Mouse (Mus musculus) myocyte (in vitro differentiated cells): ENCODE data around the gene Akr1c12. TPM values are rescaled to one million over a fixed set of nuclear protein-coding genes. Genes with fewer than 3 reads are reported as not detected.

ENCODE experiments used
- H3K27me3 ChIP-seq: one replicate; pipeline ENCODE4 v1.6.1; 2011; ENCODE audit not compliant: control insufficient read depth, insufficient read depth, insufficient read length
- H3K36me3 ChIP-seq: one replicate; pipeline ENCODE4 v1.6.1; 2011; ENCODE audit not compliant: control insufficient read depth, insufficient read depth
- H3K4me2 ChIP-seq: one replicate; pipeline ENCODE4 v1.6.1; 2011; ENCODE audit warnings: low read depth, control low read depth
- H3K4me3 ChIP-seq: one replicate; pipeline ENCODE4 v1.5.1; 2011; ENCODE audit warnings: mild to moderate bottlenecking, control low read depth, moderate library complexity
- H3K79me2 ChIP-seq: one replicate; pipeline ENCODE4 v1.6.1; 2011; ENCODE audit not compliant: control insufficient read depth, insufficient read depth
- H3ac ChIP-seq: one replicate; pipeline ENCODE4 v1.6.1; 2011; ENCODE audit not compliant: control insufficient read depth, insufficient read length
- CEBPB ChIP-seq: IDR thresholded peaks from 2 replicates; pipeline ENCODE4 v1.6.1; 2011; ENCODE audit warnings: mild to moderate bottlenecking, moderate library complexity; ENCODE audit not compliant: poor library complexity, insufficient read depth, severe bottlenecking
- E2F4 ChIP-seq: IDR thresholded peaks from one replicate; pipeline ENCODE4 v1.6.1; 2011; ENCODE audit warnings: mild to moderate bottlenecking, control low read depth, moderate library complexity; ENCODE audit not compliant: insufficient read depth
- MAX ChIP-seq: IDR thresholded peaks from one replicate; pipeline ENCODE4 v1.6.1; 2011; ENCODE audit warnings: low read depth, mild to moderate bottlenecking, control low read depth
- MYOD1 ChIP-seq, 3 experiments: IDR thresholded peaks; one replicate each; pipeline ENCODE4 v1.6.1; 2011; ENCODE audit warnings: control low read depth in 2 of 3, low read depth in 2 of 3, mild to moderate bottlenecking in 2 of 3, moderate library complexity in 1 of 3; ENCODE audit not compliant: insufficient read length in 2 of 3, control insufficient read depth in 1 of 3
- MYOG ChIP-seq, 3 experiments: IDR thresholded peaks; one replicate each; pipeline ENCODE4 v1.6.1; 2011; ENCODE audit warnings: control low read depth in 2 of 3, low read depth in 2 of 3, mild to moderate bottlenecking in 2 of 3; ENCODE audit not compliant: insufficient read length in 2 of 3, control insufficient read depth in 1 of 3, insufficient read depth in 1 of 3
- POLR2A ChIP-seq: IDR thresholded peaks from one replicate; pipeline ENCODE4 v1.6.1; 2011; ENCODE audit warnings: low read depth, mild to moderate bottlenecking, control low read depth, moderate library complexity; ENCODE audit not compliant: insufficient read length
- POLR2AphosphoS2 ChIP-seq: IDR thresholded peaks from one replicate; pipeline ENCODE4 v1.6.1; 2011; ENCODE audit warnings: low read depth, control low read depth; ENCODE audit not compliant: insufficient read length
- REST ChIP-seq: IDR thresholded peaks from one replicate; pipeline ENCODE4 v1.6.1; 2011; ENCODE audit warnings: mild to moderate bottlenecking, control low read depth, moderate library complexity; ENCODE audit not compliant: insufficient read depth, insufficient read length
- SRF ChIP-seq: IDR thresholded peaks from one replicate; pipeline ENCODE4 v1.6.1; 2011; ENCODE audit warnings: low read depth; ENCODE audit not compliant: control insufficient read depth, insufficient read length
- TCF12 ChIP-seq: IDR thresholded peaks from one replicate; pipeline ENCODE4 v1.6.1; 2011; ENCODE audit warnings: mild to moderate bottlenecking, control low read depth; ENCODE audit not compliant: poor library complexity, insufficient read depth, severe bottlenecking
- TCF3 ChIP-seq: IDR thresholded peaks from one replicate; pipeline ENCODE4 v1.6.1; 2011; ENCODE audit warnings: low read depth, control low read depth; ENCODE audit not compliant: insufficient read length
- USF1 ChIP-seq: IDR thresholded peaks from one replicate; pipeline ENCODE4 v1.6.1; 2011; ENCODE audit warnings: low read depth, mild to moderate bottlenecking, control low read depth, moderate library complexity
- polyA plus RNA-seq: library from polyadenylated mRNA; unstranded; fragments of >200 nt; fragmentation: generic; extraction: Trizol; gene quantifications from one replicate; pipeline ENCODE4 v1.2.1, GENCODE M21; 2012; ENCODE audit warnings: missing spikeins

Akr1c12 gene
- 2.1 TPM for polyA plus RNA-seq

GRCm38 (mm10) chr13:4279284-4279683 lies at the start of gene Akr1c12:
Gene Akr1c12, minus strand, starts transcription at chr13:4279433.
- Histone ChIP-seq H3K79me2 (no peaks in the 10 kb centered on the region), H3K4me2 (peak within 1 kb of the TSS; percentile 9), H3K4me3 (no peak within 1 kb of the TSS)

GRCm38 (mm10) chr13:4318773-4319172 lies 39.5 kb upstream of the Akr1c12 start:
- no peak for TF ChIP-seq TCF3
- no peak for TF ChIP-seq USF1
- no peak for TF ChIP-seq CEBPB
- TF ChIP-seq MAX: no peak
- no peak for TF ChIP-seq REST
- no peak for TF ChIP-seq SRF
- TF ChIP-seq E2F4: no peak
- TF ChIP-seq MYOG (IDR thresholded peaks at IDR 0.05; ENCODE audit: control insufficient read depth in 1 of 3, insufficient read depth in 1 of 3, insufficient read length in 2 of 3, low read depth in 2 of 3): no peak
- no peak for TF ChIP-seq POLR2AphosphoS2
- no peak for TF ChIP-seq TCF12
- no peak for TF ChIP-seq MYOD1 (IDR thresholded peaks at IDR 0.05; ENCODE audit: control insufficient read depth in 1 of 3, insufficient read length in 2 of 3, low read depth in 2 of 3)
- TF ChIP-seq POLR2A: no peak
- Histone ChIP-seq H3K79me2 (no peaks in the 10 kb centered on the region), H3K27me3 (no peaks in the 10 kb centered on the region), H3K4me3 (no peak overlapping the region), H3ac (no peak overlapping the region), H3K36me3 (no peaks in the 10 kb centered on the region), H3K4me2 (no peak overlapping the region)

More at GRCm38 (mm10) chr13:4279284-4279683, at the start of gene Akr1c12:
- TF ChIP-seq MYOD1 (IDR thresholded peaks at IDR 0.05; ENCODE audit: control insufficient read depth in 1 of 3, insufficient read length in 2 of 3, low read depth in 2 of 3) (no peak), TCF3 (no peak), POLR2AphosphoS2 (no peak), MYOG (IDR thresholded peaks at IDR 0.05; ENCODE audit: control insufficient read depth in 1 of 3, insufficient read depth in 1 of 3, insufficient read length in 2 of 3, low read depth in 2 of 3) (no peak), CEBPB (no peak), E2F4 (no peak), SRF (no peak), MAX (no peak)
- Histone ChIP-seq H3K27me3 (no peaks in the 10 kb centered on the region), H3ac (no peak within 1 kb of the TSS), H3K36me3 (no peaks in the 10 kb centered on the region)

GRCm38 (mm10) chr13:4313907-4314306 lies 34.7 kb upstream of the Akr1c12 start:
- TF ChIP-seq TCF12 (no peak), MYOD1 (IDR thresholded peaks at IDR 0.05; ENCODE audit: control insufficient read depth in 1 of 3, insufficient read length in 2 of 3, low read depth in 2 of 3) (no peak), REST (no peak), USF1 (no peak), CEBPB (no peak), POLR2AphosphoS2 (no peak), POLR2A (no peak), MYOG (IDR thresholded peaks at IDR 0.05; ENCODE audit: control insufficient read depth in 1 of 3, insufficient read depth in 1 of 3, insufficient read length in 2 of 3, low read depth in 2 of 3) (no peak), MAX (no peak), SRF (no peak), E2F4 (no peak), TCF3 (no peak)
- Histone ChIP-seq H3K27me3 (no peaks in the 10 kb centered on the region), H3K4me3 (no peak overlapping the region), H3ac (no peak overlapping the region), H3K36me3 (no peaks in the 10 kb centered on the region), H3K4me2 (no peak overlapping the region), H3K79me2 (no peaks in the 10 kb centered on the region)

- H3K4me2 ChIP-seq: no peak overlapping the region
- no peaks in the 10 kb centered on the region for H3K36me3 ChIP-seq
- no peaks in the 10 kb centered on the region for H3K79me2 ChIP-seq
- H3ac ChIP-seq: no peak overlapping the region
- H3K27me3 ChIP-seq: no peaks in the 10 kb centered on the region
- H3K4me3 ChIP-seq: no peak overlapping the region
- TF ChIP-seq SRF (no peak), MYOG (IDR thresholded peaks at IDR 0.05; ENCODE audit: control insufficient read depth in 1 of 3, insufficient read depth in 1 of 3, insufficient read length in 2 of 3, low read depth in 2 of 3) (no peak)
These were observed 25.8 kb upstream of the Akr1c12 start for GRCm38 (mm10) chr13:4304861-4305565.

GRCm38 (mm10) chr13:4296991-4297390 lies 17.8 kb upstream of the Akr1c12 start:
- TF ChIP-seq E2F4 (no peak), MAX (no peak), USF1 (no peak), CEBPB (no peak), REST (no peak), POLR2AphosphoS2 (no peak), POLR2A (no peak)
- no peaks in the 10 kb centered on the region for H3K79me2 ChIP-seq
- no peak overlapping the region for H3K4me3 ChIP-seq
- no peaks in the 10 kb centered on the region for H3K36me3 ChIP-seq
- no peak overlapping the region for H3ac ChIP-seq
- H3K4me2 ChIP-seq: no peak overlapping the region
- no peaks in the 10 kb centered on the region for H3K27me3 ChIP-seq
